Mouse (Mus musculus) forebrain, embryonic 14.5 days (tissue): ENCODE results near the gene Gskip. TPM values are rescaled to one million over a fixed set of nuclear protein-coding genes. Genes with fewer than 3 reads are reported as not detected.

Source experiments
- ATAC-seq: fragments of 200-750 bp; cut with Nextera tagmentation; 2 replicates; pipeline ENCODE4 v1.8.0; 2017; ENCODE audit warnings: mild to moderate bottlenecking, moderate library complexity
- DNase-seq: peaks from one replicate; pipeline ENCODE4 v3.0.0-alpha.2; 2015; ENCODE audit warnings: low spot score
- H3K27ac ChIP-seq: fragments of 300-500 bp; sonication (generic); 2 replicates; pipeline ENCODE4 v1.5.1; 2014; ENCODE audit warnings: low read depth, mild to moderate bottlenecking, control low read depth, low read length, moderate library complexity
- H3K27me3 ChIP-seq: fragments of 300-500 bp; sonication (generic); replicated peaks from 2 replicates; pipeline ENCODE4 v1.6.1; 2014; ENCODE audit warnings: low read length, control low read depth, mixed read lengths; ENCODE audit not compliant: control insufficient read depth, insufficient read depth
- H3K36me3 ChIP-seq: fragments of 300-500 bp; sonication (generic); 2 replicates; pipeline ENCODE4 v1.6.1; 2014; ENCODE audit warnings: low read length, control low read depth; ENCODE audit not compliant: control insufficient read depth, insufficient read depth
- H3K4me1 ChIP-seq: fragments of 300-500 bp; sonication (generic); 2 replicates; pipeline ENCODE4 v1.6.1; 2014; ENCODE audit warnings: antibody characterized with exemption, low read length, control low read depth; ENCODE audit not compliant: control insufficient read depth, insufficient read depth
- H3K4me2 ChIP-seq: fragments of 300-500 bp; sonication (generic); 2 replicates; pipeline ENCODE4 v1.6.1; 2014; ENCODE audit warnings: mild to moderate bottlenecking, control low read depth, low read length
- H3K4me3 ChIP-seq: fragments of 300-500 bp; sonication (generic); 2 replicates; pipeline ENCODE4 v1.5.1; 2014; ENCODE audit warnings: low read depth, low read length, control low read depth
- H3K9ac ChIP-seq: fragments of 300-500 bp; sonication (generic); 2 replicates; pipeline ENCODE4 v1.6.1; 2014; ENCODE audit warnings: mild to moderate bottlenecking, low read length, control low read depth, moderate library complexity
- H3K9me3 ChIP-seq: fragments of 300-500 bp; sonication (generic); replicated peaks from 2 replicates; pipeline ENCODE4 v1.6.1; 2016; ENCODE audit warnings: low read length, control low read depth, mixed read lengths; ENCODE audit not compliant: control insufficient read depth
- WGBS: fragments of 180-500 bp; shearing (Covaris S2); extraction: QIAGEN DNeasy Blood & Tissue Kit; methylation state at CpG from one replicate; pipeline ENCODE4 v1.1.7; 2014; 5-methylcytosine and 5-hydroxymethylcytosine counted together
- polyA plus RNA-seq: library from polyadenylated mRNA; unstranded; fragments of >200 nt; fragmentation: Nextera tagmentation; extraction: Ambion mirVana; gene quantifications from 2 replicates; pipeline ENCODE4 v1.2.1, GENCODE M21; 2014

The Gskip gene
- polyA plus RNA-seq, 1 experiment from 2014 or later, result 33.5 TPM

GRCm38 (mm10) chr12:105705799-105706487, 21.3 kb downstream of the Gskip start, which contains the start of gene Ak7:
TSS of gene Ak7 (plus strand) at chr12:105705976.
- no peak within 1 kb of the TSS for H3K27ac ChIP-seq
- peaks cover 11% of the 10 kb centered on the region for H3K36me3 ChIP-seq
- 12% methylated on average over 22 of the region's 22 CpGs for WGBS
- ATAC-seq (peak; percentile 72), DNase-seq (peak; percentile 31)
- no peaks in the 10 kb centered on the region for H3K9me3 ChIP-seq
- H3K4me3 ChIP-seq, result no peak within 1 kb of the TSS
- H3K4me1 ChIP-seq, result no peaks in the 10 kb centered on the region
- H3K4me2 ChIP-seq, result no peak within 1 kb of the TSS; the same call in 1 of the 2 replicates
- no peaks in the 10 kb centered on the region for H3K27me3 ChIP-seq
- no peak within 1 kb of the TSS for H3K9ac ChIP-seq

- H3K9ac ChIP-seq, result no peak overlapping the region
- ATAC-seq (no peak), DNase-seq (no peak)
- peak overlapping the region; percentile 18; the same call in 1 of the 2 replicates for H3K4me2 ChIP-seq
- no peak overlapping the region for H3K4me3 ChIP-seq
- H3K27me3 ChIP-seq, result no peaks in the 10 kb centered on the region
- WGBS, result 77% methylated on average over 17 of the region's 17 CpGs
- no peaks in the 10 kb centered on the region for H3K4me1 ChIP-seq
- no peak overlapping the region for H3K27ac ChIP-seq
- H3K9me3 ChIP-seq, result no peaks in the 10 kb centered on the region
- no peaks in the 10 kb centered on the region for H3K36me3 ChIP-seq
Measured at GRCm38 (mm10) chr12:105718616-105719015, 34.0 kb downstream of the Gskip start.

- Histone ChIP-seq H3K27ac (no peak overlapping the region), H3K36me3 (no peaks in the 10 kb centered on the region), H3K4me3 (no peak overlapping the region), H3K4me2 (no peak overlapping the region), H3K9me3 (no peaks in the 10 kb centered on the region), H3K9ac (no peak overlapping the region), H3K4me1 (no peaks in the 10 kb centered on the region), H3K27me3 (no peaks in the 10 kb centered on the region)
- no peak for DNase-seq
- 71% methylated on average over 3 of the region's 3 CpGs for WGBS
- ATAC-seq, result no peak
Measured at GRCm38 (mm10) chr12:105720196-105720595, 35.6 kb downstream of the Gskip start.

GRCm38 (mm10) chr12:105721452-105722132, 37.0 kb downstream of the Gskip start:
- peak; percentile 57 for ATAC-seq
- WGBS, result 41% methylated on average over 14 of the region's 14 CpGs
- H3K9ac ChIP-seq, result no peak overlapping the region

GRCm38 (mm10) chr12:105722657-105723056, 38.0 kb downstream of the Gskip start:
- Histone ChIP-seq H3K36me3 (no peaks in the 10 kb centered on the region), H3K4me1 (no peaks in the 10 kb centered on the region), H3K27me3 (no peaks in the 10 kb centered on the region), H3K9ac (no peak overlapping the region), H3K27ac (no peak overlapping the region), H3K4me3 (no peak overlapping the region), H3K9me3 (no peaks in the 10 kb centered on the region), H3K4me2 (no peak overlapping the region)
- peak; percentile 83 for DNase-seq
- WGBS, result 3% methylated on average over 5 of the region's 5 CpGs
- peak; percentile 78 for ATAC-seq

More at GRCm38 (mm10) chr12:105721452-105722132, 37.0 kb downstream of the Gskip start:
- Histone ChIP-seq H3K4me1 (no peaks in the 10 kb centered on the region), H3K4me2 (no peak overlapping the region), H3K4me3 (no peak overlapping the region), H3K27me3 (no peaks in the 10 kb centered on the region), H3K36me3 (no peaks in the 10 kb centered on the region), H3K27ac (peak overlapping the region; percentile 9), H3K9me3 (no peaks in the 10 kb centered on the region)
- DNase-seq, result peak; percentile 63

- no peak for DNase-seq
- 87% methylated on average over 1 of the region's 1 CpGs for WGBS
- no peak for ATAC-seq
Measured at GRCm38 (mm10) chr12:105724616-105725015, 40.0 kb downstream of the Gskip start.

GRCm38 (mm10) chr12:105725736-105726135, 41.1 kb downstream of the Gskip start:
- Histone ChIP-seq H3K9ac (no peak overlapping the region), H3K4me2 (no peak overlapping the region), H3K4me1 (no peaks in the 10 kb centered on the region), H3K36me3 (no peaks in the 10 kb centered on the region), H3K4me3 (no peak overlapping the region), H3K27me3 (no peaks in the 10 kb centered on the region), H3K9me3 (no peaks in the 10 kb centered on the region), H3K27ac (no peak overlapping the region)
- DNase-seq (no peak), ATAC-seq (no peak)
- 80% methylated on average over 13 of the region's 13 CpGs for WGBS

More at GRCm38 (mm10) chr12:105724616-105725015, 40.0 kb downstream of the Gskip start:
- no peak overlapping the region for H3K4me2 ChIP-seq
- H3K9ac ChIP-seq, result no peak overlapping the region
- H3K36me3 ChIP-seq, result no peaks in the 10 kb centered on the region
- no peaks in the 10 kb centered on the region for H3K9me3 ChIP-seq
- no peaks in the 10 kb centered on the region for H3K27me3 ChIP-seq
- H3K27ac ChIP-seq, result no peak overlapping the region
- H3K4me3 ChIP-seq, result no peak overlapping the region
- no peaks in the 10 kb centered on the region for H3K4me1 ChIP-seq

GRCm38 (mm10) chr12:105727268-105727667, 42.6 kb downstream of the Gskip start:
- H3K27ac ChIP-seq, result no peak overlapping the region
- DNase-seq (no peak), ATAC-seq (no peak)
- H3K4me1 ChIP-seq, result no peaks in the 10 kb centered on the region
- H3K9me3 ChIP-seq, result no peaks in the 10 kb centered on the region
- no peaks in the 10 kb centered on the region for H3K36me3 ChIP-seq
- WGBS, result 94% methylated on average over 3 of the region's 3 CpGs
- no peak overlapping the region for H3K4me2 ChIP-seq
- no peak overlapping the region for H3K9ac ChIP-seq
- no peak overlapping the region for H3K4me3 ChIP-seq
- no peaks in the 10 kb centered on the region for H3K27me3 ChIP-seq

GRCm38 (mm10) chr12:105727964-105728363, 43.3 kb downstream of the Gskip start:
- Histone ChIP-seq H3K4me3 (no peak overlapping the region), H3K4me2 (no peak overlapping the region), H3K9ac (no peak overlapping the region), H3K27me3 (no peaks in the 10 kb centered on the region), H3K4me1 (no peaks in the 10 kb centered on the region), H3K9me3 (no peaks in the 10 kb centered on the region), H3K27ac (no peak overlapping the region), H3K36me3 (no peaks in the 10 kb centered on the region)
- 26% methylated on average over 8 of the region's 8 CpGs for WGBS
- peak; percentile 68 for DNase-seq
- ATAC-seq, result no peak
